Mouse (Mus musculus): ENCODE results near the gene Unc119.

GRCm38 (mm10) chr11:78385776-78386175, 42.5 kb downstream of the Unc119 start:
- TF ChIP-seq CTCF (conservative IDR thresholded peaks at IDR 0.05; ENCODE audit: insufficient read depth, insufficient read length, low read depth, low read length) (no peak), POLR2A (IDR thresholded peaks at IDR 0.05; ENCODE audit: low read depth, low read length) (no peak)
